Mouse (Mus musculus): Measurements from ENCODE around the gene Ppp4r1.
A peak's percentile ranks its signal among the peaks of the same experiment; 100 is the strongest.

Ppp4r1 gene

DNA sequence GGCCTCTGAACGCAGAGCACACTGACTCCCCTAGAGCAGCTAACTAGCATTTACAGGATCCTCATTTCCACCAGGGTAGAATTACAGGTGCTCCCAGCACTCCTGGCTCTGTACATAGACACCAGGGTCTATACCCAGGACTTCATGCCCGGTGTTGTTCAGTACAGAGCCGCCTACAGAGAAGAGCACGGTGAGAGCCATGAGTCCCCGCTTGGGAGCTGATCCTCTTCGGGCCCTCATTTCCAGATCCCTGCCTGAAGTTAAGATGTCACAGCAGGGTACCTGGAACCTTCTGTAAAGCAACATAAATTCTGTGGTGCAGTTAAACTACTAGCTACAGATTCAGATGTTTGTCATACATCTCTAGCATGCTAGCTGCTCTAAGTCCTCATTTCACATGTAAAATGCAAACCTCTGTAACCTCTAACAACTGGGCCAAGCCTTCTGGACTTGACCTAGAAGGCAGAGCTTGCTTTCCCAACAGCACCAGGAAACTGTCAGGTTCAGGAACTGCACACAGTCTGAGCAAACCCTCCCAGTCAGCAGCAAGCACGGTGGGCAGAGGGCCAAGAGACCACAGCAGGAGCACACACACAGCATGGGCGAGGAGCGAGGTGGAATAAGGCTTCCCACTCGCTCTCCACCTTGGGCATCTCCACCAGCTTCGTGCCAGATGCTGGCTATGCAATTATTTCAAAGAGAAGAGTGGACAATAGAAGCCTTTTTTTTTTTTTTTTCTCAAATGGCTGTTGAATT is 65.5 kb downstream of the Ppp4r1 start:
- no peak for DNase-seq (ENCODE audit: low read depth, low spot score)
- Histone ChIP-seq H3K36me3 (ENCODE audit: control insufficient read depth, insufficient read depth, low read length, poor library complexity, severe bottlenecking) (peaks cover 2% of the 10 kb centered on the region), H3K27me3 (ENCODE audit: control insufficient read depth, insufficient read depth, low read length, poor library complexity, severe bottlenecking) (no peaks in the 10 kb centered on the region)

DNA sequence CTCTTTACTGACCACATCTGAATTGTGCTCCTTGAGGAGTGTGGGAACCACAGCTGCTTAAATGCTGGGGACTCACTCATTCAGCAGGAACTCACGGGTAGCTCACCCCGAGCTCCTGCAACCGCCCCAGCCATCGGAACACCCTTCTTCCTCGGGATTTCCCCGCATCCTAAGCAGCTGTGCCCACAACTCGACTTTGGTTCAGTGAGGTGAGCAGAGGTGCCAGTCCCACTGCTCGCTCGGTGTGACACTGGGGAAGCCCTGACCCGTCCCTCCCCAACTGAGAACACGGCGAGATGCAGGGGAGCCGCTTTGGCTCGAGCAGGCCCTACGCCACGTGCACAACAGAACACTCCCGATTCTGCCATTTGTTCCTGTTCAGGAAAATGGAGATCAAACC is 68.1 kb downstream of the Ppp4r1 start:
- peaks cover 3% of the 10 kb centered on the region for H3K36me3 ChIP-seq (ENCODE audit: control insufficient read depth, insufficient read depth, low read length, poor library complexity, severe bottlenecking)
- DNase-seq (ENCODE audit: low read depth, low spot score), result no peak
- no peaks in the 10 kb centered on the region for H3K27me3 ChIP-seq (ENCODE audit: control insufficient read depth, insufficient read depth, low read length, poor library complexity, severe bottlenecking)

DNA sequence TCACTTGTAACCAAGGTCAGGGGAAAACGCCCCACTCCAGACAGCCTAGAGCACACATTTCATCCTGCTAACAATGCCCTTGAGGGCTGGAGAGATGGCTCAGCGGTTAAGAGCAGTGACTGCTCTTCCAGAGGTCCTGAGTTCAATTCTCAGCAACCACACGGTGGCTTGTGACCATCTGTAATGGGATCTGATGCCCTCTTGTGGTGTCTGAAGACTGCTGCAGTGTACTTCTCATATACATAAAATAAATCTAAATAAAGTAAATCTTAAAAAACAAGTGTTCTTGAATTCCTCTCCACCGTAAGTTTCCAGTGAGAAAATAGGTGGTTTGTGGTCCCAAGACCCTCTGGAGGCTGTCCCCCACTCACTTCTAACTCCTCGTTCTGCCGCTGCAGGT is 69.4 kb downstream of the Ppp4r1 start:
- peaks cover 4% of the 10 kb centered on the region for H3K36me3 ChIP-seq (ENCODE audit: control insufficient read depth, insufficient read depth, low read length, poor library complexity, severe bottlenecking)
- no peaks in the 10 kb centered on the region for H3K27me3 ChIP-seq (ENCODE audit: control insufficient read depth, insufficient read depth, low read length, poor library complexity, severe bottlenecking)
- peak; percentile 13 for DNase-seq (ENCODE audit: low read depth, low spot score)

- peaks cover 4% of the 10 kb centered on the region for H3K36me3 ChIP-seq (ENCODE audit: control insufficient read depth, insufficient read depth, low read length, poor library complexity, severe bottlenecking)
- DNase-seq (ENCODE audit: low read depth, low spot score), result no peak
- no peaks in the 10 kb centered on the region for H3K27me3 ChIP-seq (ENCODE audit: control insufficient read depth, insufficient read depth, low read length, poor library complexity, severe bottlenecking)
These were observed 71.0 kb downstream of the Ppp4r1 start for GRCm38 (mm10) chr17:65853326-65853725.

GRCm38 (mm10) chr17:65854006-65854405 is 71.6 kb downstream of the Ppp4r1 start:
- peaks cover 5% of the 10 kb centered on the region; the same call in 1 of the 2 replicates for H3K36me3 ChIP-seq (ENCODE audit: control insufficient read depth, insufficient read depth, low read length, poor library complexity, severe bottlenecking)
- no peaks in the 10 kb centered on the region for H3K27me3 ChIP-seq (ENCODE audit: control insufficient read depth, insufficient read depth, low read length, poor library complexity, severe bottlenecking)
- DNase-seq (ENCODE audit: low read depth, low spot score), result no peak

DNA sequence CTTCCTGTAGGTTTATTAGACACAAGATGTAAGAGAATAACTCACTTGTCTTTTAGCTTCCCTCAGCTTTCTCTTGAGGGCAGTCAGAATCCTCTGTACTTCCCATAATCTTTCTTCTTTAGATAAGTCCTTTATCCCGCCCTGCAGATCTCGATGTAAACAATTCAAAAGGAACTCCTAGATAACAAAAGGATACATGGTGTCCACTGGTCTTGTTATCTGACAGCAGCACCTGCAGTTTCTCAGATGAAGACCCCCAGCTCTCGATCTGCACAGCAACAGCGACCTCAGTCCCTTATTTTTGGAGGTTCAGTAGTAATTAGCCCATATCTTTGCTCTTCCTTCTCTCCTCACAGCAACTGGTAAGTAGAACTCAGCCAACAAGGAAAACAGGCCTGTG is 75.2 kb downstream of the Ppp4r1 start:
- Histone ChIP-seq H3K27me3 (ENCODE audit: control insufficient read depth, insufficient read depth, low read length, poor library complexity, severe bottlenecking) (no peaks in the 10 kb centered on the region), H3K36me3 (ENCODE audit: control insufficient read depth, insufficient read depth, low read length, poor library complexity, severe bottlenecking) (peaks cover 5% of the 10 kb centered on the region; the same call in 1 of the 2 replicates)
- no peak for DNase-seq (ENCODE audit: low read depth, low spot score)

DNA sequence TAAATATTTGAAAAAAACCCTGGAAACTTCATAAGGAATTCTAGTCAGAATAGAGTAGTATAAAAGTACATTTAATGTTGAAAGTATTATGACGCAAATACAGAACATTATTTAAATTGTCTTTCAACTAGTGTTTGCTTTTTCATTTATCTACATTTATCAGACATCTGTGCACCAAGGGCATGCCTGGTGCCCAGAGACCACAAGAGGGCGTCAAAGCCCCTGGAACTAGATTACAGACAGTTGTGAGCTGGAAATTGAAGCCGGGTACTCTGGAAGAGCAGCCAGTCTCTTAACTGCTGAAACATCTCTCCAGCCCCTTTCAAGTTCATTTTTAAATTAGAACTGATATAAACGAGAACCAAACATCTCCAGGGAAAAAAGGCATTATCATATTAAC is 80.2 kb downstream of the Ppp4r1 start:
- H3K27me3 ChIP-seq (ENCODE audit: control insufficient read depth, insufficient read depth, low read length, poor library complexity, severe bottlenecking), result no peaks in the 10 kb centered on the region
- DNase-seq (ENCODE audit: low read depth, low spot score), result peak; percentile 62

DNA sequence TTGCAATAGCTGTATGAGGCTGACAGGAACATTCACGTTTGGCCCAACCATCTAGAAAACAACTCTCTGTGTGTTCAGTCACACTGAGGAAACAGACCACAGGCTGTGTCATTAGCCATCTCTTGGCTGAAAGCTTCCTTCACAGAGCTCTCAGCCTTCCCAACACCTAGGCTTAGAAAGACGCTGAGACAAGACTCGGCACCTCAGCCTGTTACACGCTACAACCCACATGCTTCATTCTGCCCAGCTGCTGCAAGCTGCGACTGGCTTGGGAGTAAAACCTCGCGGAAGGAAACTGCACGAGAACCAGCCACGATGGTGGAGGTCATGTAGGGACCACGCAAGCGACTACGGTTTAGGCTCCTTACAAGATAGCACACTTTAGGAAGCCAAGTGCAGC is 81.5 kb downstream of the Ppp4r1 start:
- no peak for DNase-seq (ENCODE audit: low read depth, low spot score)
- Histone ChIP-seq H3K36me3 (ENCODE audit: control insufficient read depth, insufficient read depth, low read length, poor library complexity, severe bottlenecking) (peaks cover 2% of the 10 kb centered on the region; the same call in 1 of the 2 replicates), H3K27me3 (ENCODE audit: control insufficient read depth, insufficient read depth, low read length, poor library complexity, severe bottlenecking) (no peaks in the 10 kb centered on the region)

More for the DNA sequence above, 80.2 kb downstream of the Ppp4r1 start:
- peaks cover 3% of the 10 kb centered on the region; the same call in 1 of the 2 replicates for H3K36me3 ChIP-seq (ENCODE audit: control insufficient read depth, insufficient read depth, low read length, poor library complexity, severe bottlenecking)

GRCm38 (mm10) chr17:65864742-65865141 is 82.4 kb downstream of the Ppp4r1 start:
- peak; percentile 73 for DNase-seq (ENCODE audit: low read depth, low spot score)
- H3K27me3 ChIP-seq (ENCODE audit: control insufficient read depth, insufficient read depth, low read length, poor library complexity, severe bottlenecking), result no peaks in the 10 kb centered on the region
- H3K36me3 ChIP-seq (ENCODE audit: control insufficient read depth, insufficient read depth, low read length, poor library complexity, severe bottlenecking), result no peaks in the 10 kb centered on the region

GRCm38 (mm10) chr17:65865265-65865664 is 82.9 kb downstream of the Ppp4r1 start:
- Histone ChIP-seq H3K36me3 (ENCODE audit: control insufficient read depth, insufficient read depth, low read length, poor library complexity, severe bottlenecking) (no peaks in the 10 kb centered on the region), H3K27me3 (ENCODE audit: control insufficient read depth, insufficient read depth, low read length, poor library complexity, severe bottlenecking) (no peaks in the 10 kb centered on the region)
- no peak for DNase-seq (ENCODE audit: low read depth, low spot score)

DNA sequence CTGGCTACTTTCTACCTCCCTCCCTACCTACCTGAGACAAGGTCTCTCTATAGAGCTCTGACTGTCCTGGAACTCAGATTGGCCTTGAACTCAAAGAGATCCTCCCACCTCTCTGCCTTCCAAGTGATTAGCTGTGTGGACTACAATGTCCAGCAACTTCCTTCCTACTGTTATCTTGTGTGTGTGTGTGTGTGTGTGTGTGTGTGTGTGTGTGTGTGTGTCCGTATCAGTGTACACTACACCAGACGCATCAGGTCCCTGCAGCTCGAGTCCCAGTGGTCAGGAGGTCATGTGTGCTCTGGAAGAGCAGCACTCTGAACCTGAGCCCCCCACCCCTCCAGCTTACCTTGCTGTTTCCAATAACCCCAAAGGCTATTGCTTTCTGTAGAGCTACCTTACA is 83.8 kb downstream of the Ppp4r1 start:
- DNase-seq (ENCODE audit: low read depth, low spot score), result no peak
- no peaks in the 10 kb centered on the region for H3K36me3 ChIP-seq (ENCODE audit: control insufficient read depth, insufficient read depth, low read length, poor library complexity, severe bottlenecking)
- H3K27me3 ChIP-seq (ENCODE audit: control insufficient read depth, insufficient read depth, low read length, poor library complexity, severe bottlenecking), result 0 out of 2 replicates have a peak, but pooled peaks cover 2% of the 10 kb centered on the region

GRCm38 (mm10) chr17:65867996-65868395 is 85.6 kb downstream of the Ppp4r1 start:
- DNase-seq (ENCODE audit: low read depth, low spot score), result no peak
- Histone ChIP-seq H3K27me3 (ENCODE audit: control insufficient read depth, insufficient read depth, low read length, poor library complexity, severe bottlenecking) (0 out of 2 replicates have a peak, but pooled peaks cover 2% of the 10 kb centered on the region), H3K36me3 (ENCODE audit: control insufficient read depth, insufficient read depth, low read length, poor library complexity, severe bottlenecking) (no peaks in the 10 kb centered on the region)

DNA sequence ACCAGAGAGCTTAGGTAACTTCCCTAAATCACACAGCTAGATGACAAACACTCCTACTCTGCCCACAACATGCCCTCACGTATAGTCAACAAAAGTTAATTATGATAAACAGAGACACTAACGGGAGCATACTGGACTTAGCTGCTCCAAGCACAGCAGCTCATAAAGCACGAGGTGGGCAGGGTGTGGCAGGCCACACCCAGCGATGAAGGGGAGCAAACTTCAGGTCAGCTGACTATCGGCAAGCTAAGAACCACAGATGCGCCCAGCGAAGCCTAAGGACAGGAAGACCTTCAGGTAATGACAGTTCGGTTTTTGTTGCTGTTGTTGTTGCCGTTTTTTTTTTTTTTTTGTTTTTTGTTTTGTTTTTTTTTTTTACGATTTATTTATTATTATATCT is 87.3 kb downstream of the Ppp4r1 start:
- no peak for DNase-seq (ENCODE audit: low read depth, low spot score)
- Histone ChIP-seq H3K36me3 (ENCODE audit: control insufficient read depth, insufficient read depth, low read length, poor library complexity, severe bottlenecking) (no peaks in the 10 kb centered on the region), H3K27me3 (ENCODE audit: control insufficient read depth, insufficient read depth, low read length, poor library complexity, severe bottlenecking) (0 out of 2 replicates have a peak, but pooled peaks cover 2% of the 10 kb centered on the region)

- peak; percentile 90 for DNase-seq (ENCODE audit: low read depth, low spot score)
- H3K27me3 ChIP-seq (ENCODE audit: control insufficient read depth, insufficient read depth, low read length, poor library complexity, severe bottlenecking), result 0 out of 2 replicates have a peak, but pooled peaks cover 2% of the 10 kb centered on the region
- no peaks in the 10 kb centered on the region for H3K36me3 ChIP-seq (ENCODE audit: control insufficient read depth, insufficient read depth, low read length, poor library complexity, severe bottlenecking)
These were observed 87.8 kb downstream of the Ppp4r1 start for GRCm38 (mm10) chr17:65870146-65870545.

DNA sequence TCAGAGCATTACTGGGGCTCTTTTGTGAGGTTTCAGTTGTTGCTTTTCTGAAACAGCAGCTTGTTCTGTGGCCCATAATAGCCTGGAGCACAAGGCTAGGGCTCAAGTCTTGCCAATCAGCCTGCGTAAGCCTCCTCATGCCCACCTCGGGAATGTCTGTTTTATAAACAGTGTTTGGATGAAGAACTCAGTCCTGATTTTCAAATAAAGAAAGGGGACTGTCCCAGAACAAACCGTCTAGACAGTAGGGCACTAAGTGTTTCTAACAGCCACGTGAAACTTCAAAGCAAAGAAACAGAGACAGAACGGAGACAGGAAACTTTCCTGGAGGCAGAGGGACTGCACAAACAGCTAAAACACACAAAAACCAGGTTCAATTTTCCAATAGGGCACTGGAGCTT is 89.3 kb downstream of the Ppp4r1 start:
- Histone ChIP-seq H3K27me3 (ENCODE audit: control insufficient read depth, insufficient read depth, low read length, poor library complexity, severe bottlenecking) (0 out of 2 replicates have a peak, but pooled peaks cover 2% of the 10 kb centered on the region), H3K36me3 (ENCODE audit: control insufficient read depth, insufficient read depth, low read length, poor library complexity, severe bottlenecking) (no peaks in the 10 kb centered on the region)
- no peak for DNase-seq (ENCODE audit: low read depth, low spot score)
